In genomic region chr9:43743647-43744137, GRCm38 (mm10) we compare ENCODE assay signal across 8 mouse cellular contexts. TPM values are rescaled to one million over a fixed set of nuclear protein-coding genes. Genes with fewer than 3 reads are reported as not detected.
A peak's percentile ranks its signal among the peaks of the same experiment; 100 is the strongest.
DNase-seq lines count a peak whose midpoint lies in the region; ATAC-seq lines count a peak whose summit lies in the region.

Gene Nectin1 (plus strand): TSS chr9:43743984.

- peak within 1 kb of the TSS; percentile 76 to 82 for H3K4me3 ChIP-seq in heart, embryonic 14.5 days (ENCODE audit: control insufficient read depth in 1 of 2, insufficient read depth in 1 of 2, low read depth in 1 of 2, low read length in 2 of 2)
- peak within 1 kb of the TSS; percentile 76 for H3K4me3 ChIP-seq in liver, embryonic 11.5 days (ENCODE audit: low read depth, low read length)

- H3K4me2 ChIP-seq in heart, embryonic 14.5 days (ENCODE audit: low read length), result peak within 1 kb of the TSS; percentile 98
- peak within 1 kb of the TSS; percentile 87 for H3K4me2 ChIP-seq in liver, embryonic 11.5 days

- no peaks in the 10 kb centered on the region for H3K9me3 ChIP-seq in heart, embryonic 14.5 days (ENCODE audit: control insufficient read depth, low read length)
- H3K9me3 ChIP-seq in liver, embryonic 11.5 days (ENCODE audit: control insufficient read depth, low read length), result no peaks in the 10 kb centered on the region

- peaks cover 13% of the 10 kb centered on the region for H3K27me3 ChIP-seq in heart, embryonic 14.5 days (ENCODE audit: control insufficient read depth, insufficient read depth, low read length)
- H3K27me3 ChIP-seq in liver, embryonic 11.5 days (replicated peaks; ENCODE audit: control insufficient read depth, insufficient read depth, low read length), result peaks cover 40% of the 10 kb centered on the region
- no peaks in the 10 kb centered on the region for H3K27me3 ChIP-seq in splenic B cell, adult 2 months (ENCODE audit: control insufficient read depth, insufficient read depth, low read length, poor library complexity, severe bottlenecking)

- H3K9ac ChIP-seq in heart, embryonic 14.5 days (ENCODE audit: low read length), result peak within 1 kb of the TSS; percentile 84
- peak within 1 kb of the TSS; percentile 75 for H3K9ac ChIP-seq in liver, embryonic 11.5 days (ENCODE audit: low read depth, low read length)

- peak; percentile 91 for ATAC-seq in heart, embryonic 14.5 days (ENCODE audit: insufficient number of reproducible peaks, insufficient read depth, low FRiP score, low read depth)
- ATAC-seq in liver, embryonic 11.5 days (replicated peaks; ENCODE audit: low FRiP score), result peak; percentile 79

- H3K27ac ChIP-seq in heart, embryonic 14.5 days (replicated peaks in 1 of 2; ENCODE audit: control insufficient read depth in 1 of 2, insufficient read depth in 1 of 2, low read depth in 2 of 2, low read length in 2 of 2), result peak within 1 kb of the TSS; percentile 77 to 88
- H3K27ac ChIP-seq in liver, embryonic 11.5 days (ENCODE audit: low read depth, low read length), result peak within 1 kb of the TSS; percentile 81

- WGBS in heart, embryonic 14.5 days, result 1% methylated on average over 36 of the region's 51 CpGs
- under 1% methylated on average over 51 of the region's 51 CpGs for WGBS in liver, embryonic 11.5 days

- H3K4me1 ChIP-seq in heart, embryonic 14.5 days (ENCODE audit: control insufficient read depth in 2 of 2, insufficient read depth in 2 of 2, low read length in 2 of 2), result peaks cover 12 to 28% of the 10 kb centered on the region in 2 experiments; a peak in 3 of 4 replicates
- peaks cover 14% of the 10 kb centered on the region for H3K4me1 ChIP-seq in liver, embryonic 11.5 days (replicated peaks; ENCODE audit: control insufficient read depth, insufficient read depth, low read length)

- DNase-seq in B cell, adult 2 months, result peak; percentile 81 to 82
- peak; percentile 94 for DNase-seq in brain, adult 2 months (ENCODE audit: low read depth, low spot score)
- DNase-seq in fibroblast of lung, adult 2 months (ENCODE audit: low read depth), result peak; percentile 57
- peak; percentile 94 for DNase-seq in kidney, postnatal 10 days
- DNase-seq in liver, embryonic 11.5 days (ENCODE audit: low spot score), result peak; percentile 88
- peak; percentile 77 for DNase-seq in naive thymus-derived CD4-positive, alpha-beta T cell, adult 2 months (ENCODE audit: low read depth)
- peak; percentile 85 for DNase-seq in splenic B cell, adult 2 months (ENCODE audit: low read depth, low spot score)

- no peaks in the 10 kb centered on the region for H3K36me3 ChIP-seq in heart, embryonic 14.5 days (ENCODE audit: control insufficient read depth, insufficient read depth, low read length)
- H3K36me3 ChIP-seq in liver, embryonic 11.5 days (ENCODE audit: control insufficient read depth, insufficient read depth, low read length), result no peaks in the 10 kb centered on the region
- no peaks in the 10 kb centered on the region for H3K36me3 ChIP-seq in splenic B cell, adult 2 months (ENCODE audit: control insufficient read depth, insufficient read depth, low read length, poor library complexity, severe bottlenecking)

RNA-seq across cellular contexts. Expression of gene Nectin1, which starts in this region (rescaled TPM):
- 1.5 and 1.9 TPM in 2 replicates for polyA plus RNA-seq in heart, embryonic 14.5 days (2014; fragmentation: Nextera tagmentation; extraction: Ambion mirVana)
- 2.4 and 2.6 TPM in 2 replicates for polyA plus RNA-seq in liver, embryonic 11.5 days (2014; fragmentation: Nextera tagmentation; extraction: Ambion mirVana)

Comparison
In these comparisons a context has a peak if more than half of its experiments do, and no peak if none do; other contexts are left out.
1. Peak in every context shown above with its lines: DNase-seq, ATAC-seq, H3K4me3 ChIP-seq and H3K27ac ChIP-seq.